Mouse (Mus musculus) MEL (cell line): Measurements from ENCODE around the gene Mpnd. TPM values are rescaled to one million over a fixed set of nuclear protein-coding genes. Genes with fewer than 3 reads are reported as not detected.

Experiments used
- DNase-seq: peaks from one replicate; pipeline ENCODE4 v3.0.0; 2011; ENCODE audit warnings: low read depth, low spot score
- H3K27ac ChIP-seq: 2 replicates; pipeline ENCODE4 v1.5.1; 2012; ENCODE audit warnings: low read depth, mild to moderate bottlenecking, control low read depth, low read length, moderate library complexity; ENCODE audit not compliant: control insufficient read depth
- H3K27me3 ChIP-seq, 2 experiments: fragments of 150-350 bp in 1 of 2; sonication (generic) in 1 of 2; 2 replicates each; pipeline ENCODE4 v1.6.1; 2012; ENCODE audit warnings: low read length in 2 of 2, mild to moderate bottlenecking in 2 of 2, improper control_type of control experiment in 1 of 2, moderate library complexity in 1 of 2; ENCODE audit not compliant: insufficient read depth in 2 of 2, control insufficient read depth in 1 of 2
- H3K36me3 ChIP-seq, 2 experiments: 2 replicates each; pipeline ENCODE4 v1.6.1; 2012 to 2014; ENCODE audit warnings: low read length in 2 of 2, improper control_type of control experiment in 1 of 2, inconsistent platforms in 1 of 2, mild to moderate bottlenecking in 1 of 2; ENCODE audit not compliant: insufficient read depth in 2 of 2, control insufficient read depth in 1 of 2
- H3K4me1 ChIP-seq, 2 experiments: fragments of 150-350 bp in 1 of 2; sonication (generic) in 1 of 2; 2 replicates each; pipeline ENCODE4 v1.6.1; 2012; ENCODE audit warnings: low read length in 2 of 2, improper control_type of control experiment in 1 of 2, mild to moderate bottlenecking in 1 of 2; ENCODE audit not compliant: insufficient read depth in 2 of 2, control insufficient read depth in 1 of 2
- H3K4me3 ChIP-seq, 2 experiments: fragments of 150-350 bp in 1 of 2; sonication (generic) in 1 of 2; 2 replicates each; pipeline ENCODE4 v1.5.1; 2012; ENCODE audit warnings: low read depth in 2 of 2, low read length in 2 of 2, mild to moderate bottlenecking in 2 of 2, moderate library complexity in 2 of 2, control low read depth in 1 of 2, improper control_type of control experiment in 1 of 2; ENCODE audit not compliant: control insufficient read depth in 1 of 2, insufficient read depth in 1 of 2
- H3K79me2 ChIP-seq: 2 replicates; pipeline ENCODE4 v1.6.1; 2012; ENCODE audit warnings: mild to moderate bottlenecking, low read length, moderate library complexity; ENCODE audit not compliant: control insufficient read depth, poor library complexity, insufficient read depth
- H3K9ac ChIP-seq: 2 replicates; pipeline ENCODE4 v1.6.1; 2012; ENCODE audit warnings: low read depth, mild to moderate bottlenecking, control low read depth, low read length, moderate library complexity; ENCODE audit not compliant: control insufficient read depth, poor library complexity, severe bottlenecking
- H3K9me3 ChIP-seq: fragments of 150-350 bp; sonication (generic); replicated peaks from 2 replicates; pipeline ENCODE4 v1.6.1; 2012; ENCODE audit warnings: mild to moderate bottlenecking, low read length, improper control_type of control experiment, moderate library complexity; ENCODE audit not compliant: insufficient read depth
- CHD2 ChIP-seq: IDR thresholded peaks from 2 replicates; pipeline ENCODE4 v1.6.1; 2011; ENCODE audit warnings: low read length, improper control_type of control experiment
- CTCF ChIP-seq, 3 experiments: IDR thresholded peaks in 2 of 3; conservative IDR thresholded peaks in 1 of 3; 2 replicates each; pipeline ENCODE4 v1.5.1; 2011 to 2012; ENCODE audit warnings: low read length in 3 of 3, low read depth in 2 of 3, mild to moderate bottlenecking in 2 of 3, improper control_type of control experiment in 1 of 3, inconsistent platforms in 1 of 3, mixed read lengths in 1 of 3, moderate library complexity in 1 of 3; ENCODE audit not compliant: control insufficient read depth in 1 of 3, insufficient read depth in 1 of 3, poor library complexity in 1 of 3, severe bottlenecking in 1 of 3
- E2F4 ChIP-seq: IDR thresholded peaks from 2 replicates; pipeline ENCODE4 v1.6.1; 2011; ENCODE audit warnings: low read depth, low read length, improper control_type of control experiment, borderline replicate concordance
- ELF1 ChIP-seq: IDR thresholded peaks from 2 replicates; pipeline ENCODE4 v1.6.1; 2014; ENCODE audit warnings: low read depth, mild to moderate bottlenecking, inconsistent platforms, low read length, improper control_type of control experiment, moderate library complexity
- ETS1 ChIP-seq: IDR thresholded peaks from 2 replicates; pipeline ENCODE4 v1.6.1; 2012; ENCODE audit warnings: low read depth, mild to moderate bottlenecking, inconsistent platforms, low read length, improper control_type of control experiment, moderate library complexity
- GABPA ChIP-seq: IDR thresholded peaks from 2 replicates; pipeline ENCODE4 v1.6.1; 2012; ENCODE audit warnings: low read depth, mild to moderate bottlenecking, inconsistent platforms, low read length, improper control_type of control experiment, moderate library complexity
- GATA1 ChIP-seq: IDR thresholded peaks from 2 replicates; pipeline ENCODE4 v1.6.1; 2011; ENCODE audit warnings: low read depth, low read length, improper control_type of control experiment
- HCFC1 ChIP-seq: IDR thresholded peaks from 2 replicates; pipeline ENCODE4 v1.6.1; 2012; ENCODE audit warnings: low read depth, mild to moderate bottlenecking, inconsistent platforms, low read length, improper control_type of control experiment, moderate library complexity
- MAX ChIP-seq: IDR thresholded peaks from 2 replicates; pipeline ENCODE4 v1.6.1; 2011; ENCODE audit warnings: low read length, improper control_type of control experiment
- MAZ ChIP-seq: IDR thresholded peaks from 2 replicates; pipeline ENCODE4 v1.6.1; 2012; ENCODE audit warnings: low read depth, mild to moderate bottlenecking, inconsistent platforms, low read length, improper control_type of control experiment
- MEF2A ChIP-seq: IDR thresholded peaks from 2 replicates; pipeline ENCODE4 v1.6.1; 2014; ENCODE audit warnings: low read depth, mild to moderate bottlenecking, inconsistent platforms, low read length, improper control_type of control experiment; ENCODE audit not compliant: poor library complexity, insufficient replicate concordance, severe bottlenecking; ENCODE audit errors: extremely low read depth
- MXI1 ChIP-seq: IDR thresholded peaks from 2 replicates; pipeline ENCODE4 v1.6.1; 2011; ENCODE audit warnings: mild to moderate bottlenecking, low read depth, low read length, improper control_type of control experiment
- MYC ChIP-seq: IDR thresholded peaks from 2 replicates; pipeline ENCODE4 v1.6.1; 2011; ENCODE audit warnings: low read depth, mild to moderate bottlenecking, low read length, improper control_type of control experiment, moderate library complexity
- NELFE ChIP-seq: IDR thresholded peaks from 2 replicates; pipeline ENCODE4 v1.6.1; 2011; ENCODE audit warnings: low read depth, low read length, improper control_type of control experiment
- NRF1 ChIP-seq: IDR thresholded peaks from 2 replicates; pipeline ENCODE4 v1.6.1; 2014; ENCODE audit warnings: low read depth, mild to moderate bottlenecking, inconsistent platforms, low read length, improper control_type of control experiment, moderate library complexity; ENCODE audit not compliant: poor library complexity, insufficient read depth, severe bottlenecking
- POLR2A ChIP-seq, 2 experiments: IDR thresholded peaks; 2 replicates each; pipeline ENCODE4 v1.6.1; 2011 to 2012; ENCODE audit warnings: low read length in 2 of 2, mild to moderate bottlenecking in 2 of 2, control low read depth in 1 of 2, improper control_type of control experiment in 1 of 2, low read depth in 1 of 2, moderate library complexity in 1 of 2; ENCODE audit not compliant: control insufficient read depth in 1 of 2, insufficient read depth in 1 of 2, poor library complexity in 1 of 2
- POLR2AphosphoS2 ChIP-seq: IDR thresholded peaks from 2 replicates; pipeline ENCODE4 v1.6.1; 2011; ENCODE audit warnings: low read length, improper control_type of control experiment
- RCOR1 ChIP-seq: IDR thresholded peaks from 2 replicates; pipeline ENCODE4 v1.6.1; 2012; ENCODE audit warnings: low read depth, mild to moderate bottlenecking, inconsistent platforms, low read length, improper control_type of control experiment
- SIN3A ChIP-seq: IDR thresholded peaks from 2 replicates; pipeline ENCODE4 v1.6.1; 2012; ENCODE audit warnings: low read length, improper control_type of control experiment, inconsistent platforms
- TBP ChIP-seq: IDR thresholded peaks from 2 replicates; pipeline ENCODE4 v1.8.0; 2011; ENCODE audit warnings: low read depth, low read length, improper control_type of control experiment
- TCF12 ChIP-seq: IDR thresholded peaks from 2 replicates; pipeline ENCODE4 v1.6.1; 2014; ENCODE audit warnings: low read depth, mild to moderate bottlenecking, inconsistent platforms, low read length, improper control_type of control experiment, moderate library complexity
- UBTF ChIP-seq: IDR thresholded peaks from 2 replicates; pipeline ENCODE4 v1.6.1; 2012; ENCODE audit warnings: low read depth, mild to moderate bottlenecking, inconsistent platforms, low read length, improper control_type of control experiment, moderate library complexity, borderline replicate concordance; ENCODE audit not compliant: insufficient read depth
- USF1 ChIP-seq: IDR thresholded peaks from 2 replicates; pipeline ENCODE4 v1.6.1; 2014; ENCODE audit warnings: low read depth, mild to moderate bottlenecking, inconsistent platforms, low read length, improper control_type of control experiment, moderate library complexity
- ZKSCAN1 ChIP-seq: IDR thresholded peaks from 2 replicates; pipeline ENCODE4 v1.6.1; 2012; ENCODE audit warnings: low read depth, mild to moderate bottlenecking, inconsistent platforms, low read length, improper control_type of control experiment, moderate library complexity
- ZMIZ1 ChIP-seq: IDR thresholded peaks from 2 replicates; pipeline ENCODE4 v1.6.1; 2012; ENCODE audit warnings: low read depth, mild to moderate bottlenecking, inconsistent platforms, low read length, improper control_type of control experiment, moderate library complexity
- polyA plus RNA-seq, 2 experiments: library from polyadenylated mRNA; stranded (reverse) in 1 of 2; unstranded in 1 of 2; fragments of >175 nt in 1 of 2; fragments of >200 nt in 1 of 2; gene quantifications; 2 replicates each; pipeline versions ENCODE4 v1.2.1 to v1.2.4; 2012; ENCODE audit warnings: low replicate concordance in 2 of 2, low read depth in 1 of 2; ENCODE audit not compliant: insufficient read length in 2 of 2, insufficient read depth in 1 of 2, missing spikeins in 1 of 2
- total RNA-seq: library from RNA; depleted of rRNA; stranded (reverse); fragments of 300-350 nt; gene quantifications from 2 replicates; pipeline ENCODE4 v1.2.3, GENCODE M21; 2012

Mpnd gene
- total and polyA plus RNA-seq, 3 experiments, result 3.9 to 18.3 TPM; not detected in 1

DNA sequence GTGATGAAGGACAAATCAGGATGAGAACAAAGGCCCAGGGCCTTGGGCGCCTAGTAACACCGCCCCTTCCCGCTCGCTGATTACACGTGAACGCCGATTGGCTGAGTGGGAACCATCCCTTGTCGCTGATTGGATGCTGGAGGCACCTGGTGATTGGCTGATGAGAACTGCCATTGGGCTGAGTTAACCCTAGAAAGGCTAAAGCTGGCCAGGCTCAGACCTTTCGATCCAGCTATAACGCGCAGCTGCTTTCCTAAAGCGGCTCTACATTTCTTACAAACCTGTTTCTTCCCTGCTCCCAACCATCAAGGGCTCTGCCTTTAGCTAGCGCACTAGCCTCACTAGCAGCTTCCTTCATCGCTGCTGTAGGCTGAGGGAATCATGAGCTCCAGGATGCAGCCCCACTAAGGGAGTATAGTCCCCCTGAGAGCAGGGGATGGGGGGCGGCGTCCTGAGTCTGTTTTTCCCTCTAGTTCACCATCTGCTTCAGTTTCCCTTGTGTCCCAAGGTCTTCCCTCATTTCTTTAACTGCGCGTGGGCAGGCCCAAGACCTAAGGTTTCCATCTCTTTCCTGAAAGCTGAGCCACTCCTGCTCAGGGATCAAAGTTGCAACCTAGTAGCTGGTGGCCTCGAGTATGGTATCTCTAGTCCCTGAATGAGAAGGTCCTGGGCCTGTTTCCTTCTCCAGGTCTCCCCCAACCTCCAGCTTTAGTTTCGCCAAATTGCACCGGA lies 3.0 kb downstream of the Mpnd start:
- H3K79me2 ChIP-seq, result no peaks in the 10 kb centered on the region
- peaks cover 0 to 17% of the 10 kb centered on the region in 2 experiments; a peak in 2 of 4 replicates for H3K4me1 ChIP-seq
- peak overlapping the region; percentile 64 to 90 for H3K4me3 ChIP-seq
- TF ChIP-seq POLR2AphosphoS2 (no peak; the same call in 1 of the 2 replicates), ZKSCAN1 (no peak), ETS1 (0 out of 2 replicates have a peak, but pooled peaks have one; percentile 6), E2F4 (peak; percentile 85), GATA1 (peak; percentile 69), USF1 (peak; percentile 80), POLR2A (IDR thresholded peaks at IDR 0.05; ENCODE audit: control insufficient read depth in 1 of 2, insufficient read depth in 1 of 2, low read depth in 1 of 2, low read length in 2 of 2, poor library complexity in 1 of 2) (peak in 1 of 2 experiments; percentile 48; a peak in 2 of 4 replicates), MXI1 (peak; percentile 2; the same call in 1 of the 2 replicates), HCFC1 (peak; percentile 70), SIN3A (no peak; the same call in none of the 2 replicates), MAX (peak; percentile 36), TBP (peak; percentile 75)
- H3K36me3 ChIP-seq, result peaks cover 0 to 8% of the 10 kb centered on the region in 2 experiments; a peak in 2 of 4 replicates
- peak overlapping the region; percentile 53 for H3K27ac ChIP-seq
- peak overlapping the region; percentile 64 for H3K9ac ChIP-seq
- H3K27me3 ChIP-seq, result no peaks in the 10 kb centered on the region
- H3K9me3 ChIP-seq, result no peaks in the 10 kb centered on the region
- peak; percentile 98 for DNase-seq

- peaks cover 0 to 8% of the 10 kb centered on the region in 2 experiments; a peak in 2 of 4 replicates for H3K36me3 ChIP-seq
- H3K9ac ChIP-seq, result peak overlapping the region; percentile 64
- peak; percentile 95 for DNase-seq
- H3K9me3 ChIP-seq, result no peaks in the 10 kb centered on the region
- no peaks in the 10 kb centered on the region for H3K79me2 ChIP-seq
- peak overlapping the region; percentile 53; the same call in 1 of the 2 replicates for H3K27ac ChIP-seq
- no peaks in the 10 kb centered on the region for H3K27me3 ChIP-seq
- TF ChIP-seq UBTF (no peak), TCF12 (peak; percentile 34), NELFE (peak; percentile 56; the same call in 1 of the 2 replicates), GABPA (no peak), NRF1 (peak; percentile 39; the same call in 1 of the 2 replicates), ZMIZ1 (no peak; the same call in none of the 2 replicates), RCOR1 (peak; percentile 84), HCFC1 (peak; percentile 57; the same call in 1 of the 2 replicates), POLR2A (IDR thresholded peaks at IDR 0.05; ENCODE audit: control insufficient read depth in 1 of 2, insufficient read depth in 1 of 2, low read depth in 1 of 2, low read length in 2 of 2, poor library complexity in 1 of 2) (peak; percentile 57 to 88; a peak in 3 of 4 replicates), USF1 (peak; percentile 3; the same call in 1 of the 2 replicates), CTCF (IDR thresholded peaks at IDR 0.05 in 2 of 3, conservative IDR thresholded peaks at IDR 0.05 in 1 of 3; ENCODE audit: control insufficient read depth in 1 of 3, insufficient read depth in 1 of 3, low read depth in 2 of 3, low read length in 3 of 3, poor library complexity in 1 of 3, severe bottlenecking in 1 of 3) (peak in 2 of 3 experiments; percentile 38 to 53; a peak in 4 of 6 replicates), ELF1 (0 out of 2 replicates have a peak, but pooled peaks have one; percentile 4), POLR2AphosphoS2 (peak; percentile 32; the same call in 1 of the 2 replicates), MAZ (peak; percentile 80; the same call in 1 of the 2 replicates), SIN3A (peak; percentile 62), TBP (no peak), MAX (peak; percentile 48), CHD2 (no peak), MXI1 (0 out of 2 replicates have a peak, but pooled peaks have one; percentile 52), MEF2A (0 out of 2 replicates have a peak, but pooled peaks have one; percentile 27), MYC (no peak)
- peak overlapping the region; percentile 64 to 90 for H3K4me3 ChIP-seq
- H3K4me1 ChIP-seq, result peaks cover 0 to 17% of the 10 kb centered on the region in 2 experiments; a peak in 2 of 4 replicates
These were observed 3.8 kb downstream of the Mpnd start for GRCm38 (mm10) chr17:56009088-56009961.
